Mouse (Mus musculus): ENCODE data around the gene Selenom.

- TF ChIP-seq EP300 (IDR thresholded peaks at IDR 0.05; ENCODE audit: low read length) (no peak), CTCF (conservative IDR thresholded peaks at IDR 0.05 in 1 of 2, IDR thresholded peaks at IDR 0.05 in 1 of 2; ENCODE audit: low read depth in 2 of 2, low read length in 2 of 2) (no peak), MAX (IDR thresholded peaks at IDR 0.05; ENCODE audit: low read length) (no peak), HCFC1 (IDR thresholded peaks at IDR 0.05; ENCODE audit: low read depth, low read length) (no peak), MAFK (IDR thresholded peaks at IDR 0.05; ENCODE audit: insufficient replicate concordance, low read length) (no peak), JUN (IDR thresholded peaks at IDR 0.05; ENCODE audit: insufficient read depth, low read depth, low read length) (no peak), POLR2A (IDR thresholded peaks at IDR 0.05; ENCODE audit: low read depth, low read length) (no peak), RAD21 (IDR thresholded peaks at IDR 0.05; ENCODE audit: low read depth, low read length) (no peak), ZMIZ1 (IDR thresholded peaks at IDR 0.05; ENCODE audit: low read depth, low read length) (no peak), JUND (conservative IDR thresholded peaks at IDR 0.05; ENCODE audit: low read depth, low read length) (no peak), MYC (IDR thresholded peaks at IDR 0.05; ENCODE audit: low read depth, low read length) (no peak), SMC3 (IDR thresholded peaks at IDR 0.05; ENCODE audit: low read depth, low read length) (no peak), CHD2 (IDR thresholded peaks at IDR 0.05; ENCODE audit: low read length) (no peak), BHLHE40 (IDR thresholded peaks at IDR 0.05; ENCODE audit: low read depth, low read length) (no peak)
Measured at GRCm38 (mm10) chr11:3532101-3532931, 17.8 kb downstream of the Selenom start.

Data from CH12.LX (cell line).